Mouse (Mus musculus): ENCODE results near the gene Clmn.

Gene Clmn

DNA sequence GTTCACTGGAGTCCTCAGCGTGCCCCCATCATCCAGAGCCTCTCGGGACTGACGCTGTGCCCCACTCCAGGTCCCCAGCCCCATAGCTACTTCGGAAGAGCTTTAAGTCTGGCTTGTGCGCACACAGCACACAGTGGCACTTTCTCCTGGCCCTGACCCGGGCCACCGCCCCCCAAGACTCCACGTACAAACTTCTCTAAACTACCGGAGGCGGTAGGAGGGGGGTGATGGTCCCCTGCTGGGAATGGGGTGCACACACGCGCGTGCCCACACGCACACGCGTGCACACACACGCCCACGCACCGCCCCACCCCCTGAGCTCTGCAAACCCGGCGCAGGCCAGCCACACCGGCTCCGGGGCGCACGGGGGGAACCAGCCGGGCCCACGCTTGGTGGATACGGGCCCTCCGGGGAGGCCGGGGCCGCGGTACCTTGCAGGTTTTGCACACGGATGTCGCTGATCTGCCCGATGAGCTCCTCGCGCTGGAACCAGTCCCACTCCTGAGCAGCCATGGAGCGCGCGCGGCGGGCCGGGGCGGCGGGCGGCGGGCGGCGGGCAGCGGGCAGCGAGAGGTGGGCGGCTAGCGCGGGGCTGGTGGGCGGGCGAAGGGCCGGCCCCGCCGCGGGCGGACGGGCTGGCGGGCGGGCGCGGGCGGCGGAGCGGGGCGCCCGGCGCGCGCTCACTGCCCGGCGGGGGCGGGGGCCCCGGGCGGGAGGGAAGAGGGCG lies at the start of gene Clmn:
Gene Clmn (minus strand): TSS at position 638 of the 727 bp plus-strand sequence.
- in situ Hi-C loops (cut with MboI, MseI): no loop called here

DNA sequence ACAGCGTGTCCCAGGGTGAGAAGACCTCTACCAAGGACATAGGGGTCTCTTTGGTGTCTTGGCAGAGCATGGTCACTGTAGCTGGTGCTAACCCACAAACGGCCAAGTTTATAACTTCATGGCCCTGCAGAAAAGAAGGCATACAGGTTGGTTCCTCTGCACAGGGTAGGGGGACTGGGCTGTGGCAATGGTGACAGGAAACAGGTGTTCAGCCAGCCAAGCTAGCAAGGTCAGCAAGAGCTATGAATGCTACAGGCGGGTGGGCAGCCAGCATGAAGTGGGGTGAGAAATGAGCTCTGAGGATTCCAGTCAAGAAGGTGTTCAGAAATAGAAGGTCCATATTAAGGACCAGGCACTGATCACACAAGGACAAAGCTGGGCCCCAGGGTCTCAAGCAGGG lies 48.1 kb upstream of the Clmn start:
- in situ Hi-C loops (cut with MboI, MseI): no loop called here

- in situ Hi-C loops (cut with MboI, MseI): no loop called here
Measured at GRCm38 (mm10) chr12:104912281-104912933, 47.5 kb upstream of the Clmn start.

GRCm38 (mm10) chr12:104909750-104910149 lies 44.9 kb upstream of the Clmn start:
- in situ Hi-C loops (cut with MboI, MseI): no loop called here

DNA sequence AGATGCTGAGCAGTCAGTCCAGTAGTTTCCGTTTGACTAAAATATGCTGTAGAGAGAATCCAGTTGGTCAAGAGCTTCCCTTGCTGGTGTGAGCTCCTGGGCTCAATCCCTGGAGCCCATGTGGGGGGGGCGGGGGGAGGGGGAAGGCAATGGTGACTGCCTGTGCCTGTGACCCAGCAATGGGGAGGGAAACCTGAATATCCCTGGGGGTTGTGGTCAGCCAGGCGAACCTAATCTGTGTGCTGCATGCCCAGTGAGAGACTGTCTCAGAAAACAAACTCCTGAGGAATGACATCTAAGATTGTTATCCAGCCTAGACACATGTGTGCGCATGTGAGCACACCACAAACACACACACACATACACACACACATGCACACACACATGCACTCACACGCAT lies 44.1 kb upstream of the Clmn start:
- in situ Hi-C loops (cut with MboI, MseI): no loop called here

DNA sequence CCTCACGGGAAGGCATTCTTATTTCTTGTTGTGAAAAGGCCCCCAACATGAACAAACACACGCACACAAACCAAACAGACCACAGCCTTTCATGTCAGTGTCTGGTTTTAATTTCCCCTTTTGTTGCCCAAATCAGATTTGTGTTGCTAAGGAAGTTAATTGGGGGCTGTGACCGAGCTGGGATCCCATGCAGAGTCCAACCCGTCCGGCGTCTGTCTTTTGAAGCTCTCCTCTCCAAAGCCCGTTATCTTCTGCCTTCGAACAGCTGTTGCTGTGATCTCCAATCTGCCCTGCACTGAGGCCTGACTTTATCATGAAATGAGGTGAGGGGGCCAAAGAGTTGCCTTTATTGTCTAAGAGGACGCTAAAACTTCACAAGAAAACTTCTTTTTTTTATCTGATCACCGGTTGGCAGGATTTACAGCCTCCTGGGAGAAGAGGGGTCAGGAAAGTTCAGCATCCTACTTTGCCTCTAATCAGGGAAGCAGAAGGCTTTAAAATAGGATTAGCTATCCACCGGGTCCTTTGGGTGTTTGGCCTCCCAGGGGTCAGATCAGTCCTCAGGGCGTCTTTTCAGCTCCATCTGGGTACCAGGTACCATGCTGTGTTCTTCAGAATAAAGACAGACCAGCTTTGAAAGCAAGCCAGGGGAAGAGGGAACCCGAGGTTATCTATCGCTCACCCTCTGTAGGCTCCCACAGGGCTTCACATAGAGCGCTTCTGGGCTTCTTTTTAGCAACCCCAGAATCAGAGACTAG lies 43.3 kb upstream of the Clmn start:
- in situ Hi-C loops (cut with MboI, MseI): no loop called here

GRCm38 (mm10) chr12:104907133-104907532 lies 42.3 kb upstream of the Clmn start:
- in situ Hi-C loops (cut with MboI, MseI): no loop called here

- in situ Hi-C loops (cut with MboI, MseI): no loop called here
Measured at GRCm38 (mm10) chr12:104904138-104904537, 39.3 kb upstream of the Clmn start.

GRCm38 (mm10) chr12:104902392-104903053 lies 37.6 kb upstream of the Clmn start:
- in situ Hi-C loops (cut with MboI, MseI): no loop called here

- in situ Hi-C loops (cut with MboI, MseI): no loop called here
Measured at GRCm38 (mm10) chr12:104901320-104901719, 36.4 kb upstream of the Clmn start.

DNA sequence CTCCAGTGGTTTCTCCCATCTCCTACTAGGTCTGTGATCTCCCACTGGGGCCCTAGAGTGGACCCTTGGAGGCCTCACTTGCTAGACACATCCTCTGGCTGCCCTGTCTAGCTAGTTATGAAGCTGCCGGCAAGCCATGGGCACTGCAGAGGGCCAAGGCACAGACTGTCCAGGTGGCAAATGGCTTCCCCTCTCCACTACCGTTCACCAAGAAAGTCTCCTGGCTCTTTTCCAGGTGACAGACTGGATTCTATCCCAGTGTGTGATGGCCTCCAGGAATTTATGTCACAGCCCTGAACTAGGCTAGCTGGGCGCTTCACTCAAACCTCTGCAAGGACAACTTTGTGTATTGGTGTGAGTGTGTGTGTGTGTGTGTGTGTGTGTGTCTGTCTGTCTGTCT lies 35.0 kb upstream of the Clmn start:
- in situ Hi-C loops (cut with MboI, MseI): loop anchor here (10.0 kb wide), 1 partner anchor 1835 kb away; no protein-coding TSS in a partner anchor

- in situ Hi-C loops (cut with MboI, MseI): loop anchor here (10.0 kb wide), 1 partner anchor 1834 kb away; no protein-coding TSS in a partner anchor
Measured at GRCm38 (mm10) chr12:104899161-104899560, 34.3 kb upstream of the Clmn start.

GRCm38 (mm10) chr12:104898718-104899117 lies 33.8 kb upstream of the Clmn start:
- in situ Hi-C loops (cut with MboI, MseI): loop anchor here (10.0 kb wide), 1 partner anchor 1834 kb away; no protein-coding TSS in a partner anchor

DNA sequence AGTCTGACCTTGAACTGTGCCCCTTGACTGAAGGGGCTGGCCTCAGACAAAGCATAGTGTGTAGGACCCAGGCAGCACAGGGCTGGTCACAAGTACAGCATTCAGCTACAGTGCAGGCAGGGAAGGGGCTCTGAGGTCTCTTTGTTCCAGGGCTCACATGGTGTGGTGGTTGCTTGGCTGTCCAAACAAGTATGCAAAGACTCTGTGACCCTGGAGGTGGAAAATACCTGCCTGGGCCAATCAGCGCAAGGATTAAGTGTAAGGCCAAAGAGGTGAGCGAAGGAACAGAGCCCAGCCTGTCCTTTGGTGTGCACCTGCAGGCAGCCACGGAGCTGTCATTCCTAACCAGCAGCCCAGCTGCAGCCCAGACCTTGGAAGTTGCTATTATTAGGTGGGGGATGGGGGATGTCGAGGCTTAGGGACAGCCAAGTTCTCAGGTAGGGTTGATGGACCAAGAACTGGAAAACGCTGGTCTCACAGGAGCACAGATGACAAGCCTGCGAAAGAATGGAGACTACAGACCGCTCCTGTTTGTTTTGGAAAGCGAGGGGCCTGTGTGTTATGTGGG lies 32.3 kb upstream of the Clmn start:
- in situ Hi-C loops (cut with MboI, MseI): loop anchor here (10.0 kb wide), 1 partner anchor 1832 kb away; no protein-coding TSS in a partner anchor

- in situ Hi-C loops (cut with MboI, MseI): loop anchor here (10.0 kb wide), 1 partner anchor 1832 kb away; no protein-coding TSS in a partner anchor
Measured at GRCm38 (mm10) chr12:104896640-104897039, 31.8 kb upstream of the Clmn start.

DNA sequence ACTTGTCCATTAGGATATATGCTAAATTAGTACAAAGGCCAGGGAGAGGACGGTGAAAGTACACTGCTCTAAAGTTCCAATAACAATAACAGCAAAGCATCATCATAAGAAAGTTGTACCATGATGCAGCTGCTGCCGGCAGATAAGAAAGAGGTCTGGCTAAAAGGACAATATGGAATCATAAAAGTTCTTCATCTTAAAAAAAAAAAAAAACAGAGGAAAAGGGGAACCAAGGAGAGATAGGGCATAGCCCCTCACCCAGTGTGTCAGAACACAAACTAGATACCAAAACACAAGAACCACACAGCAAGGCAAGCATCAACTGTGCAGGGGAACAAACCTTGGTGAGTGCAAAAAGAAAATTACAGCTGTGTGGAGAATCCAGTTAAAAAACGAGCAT lies 27.4 kb upstream of the Clmn start:
- in situ Hi-C loops (cut with MboI, MseI): loop anchor here (10.0 kb wide), 1 partner anchor 1827 kb away; no protein-coding TSS in a partner anchor

GRCm38 (mm10) chr12:104890066-104890465 lies 25.2 kb upstream of the Clmn start:
- in situ Hi-C loops (cut with MboI, MseI): loop anchor here (10.0 kb wide), 1 partner anchor 1825 kb away; no protein-coding TSS in a partner anchor

DNA sequence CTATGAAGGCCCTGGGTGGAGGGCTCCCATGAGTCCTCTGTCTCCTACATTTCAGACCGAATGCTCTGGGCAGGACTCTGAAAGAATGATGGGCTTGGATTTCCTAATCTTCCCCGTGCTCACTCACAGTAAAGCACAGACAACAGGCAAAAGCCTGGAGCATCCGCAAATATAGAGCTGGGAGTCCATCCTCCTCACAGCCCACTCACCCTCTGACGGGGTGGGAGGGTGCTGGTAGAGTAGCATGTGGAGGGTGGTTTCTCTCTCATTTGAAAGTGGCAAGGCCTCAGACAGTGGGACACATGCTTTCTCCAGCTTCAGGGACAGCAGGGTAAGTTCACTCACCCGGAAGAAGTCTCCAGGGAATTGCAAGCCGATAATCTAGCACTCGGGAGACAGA lies 21.2 kb upstream of the Clmn start:
- in situ Hi-C loops (cut with MboI, MseI): no loop called here

DNA sequence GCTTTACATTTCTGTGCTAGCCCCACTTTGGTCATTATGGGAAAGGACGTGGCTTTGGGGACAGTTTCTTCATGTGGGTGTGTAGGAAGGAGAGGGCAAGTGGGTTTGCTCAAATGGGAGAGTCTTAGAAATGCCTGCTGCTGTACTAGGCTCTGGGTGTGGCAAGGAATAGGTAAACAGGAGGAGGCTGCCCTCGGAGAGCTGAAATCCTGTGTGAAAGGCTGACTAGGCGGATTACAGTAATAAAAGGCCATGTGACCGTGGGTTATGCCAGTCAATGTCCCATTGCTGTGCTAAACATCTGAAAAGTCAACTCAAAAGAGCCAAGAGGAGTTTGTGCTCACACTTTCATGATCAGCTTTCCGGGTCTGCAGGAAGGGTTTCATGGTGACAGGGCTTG lies 17.7 kb upstream of the Clmn start:
- in situ Hi-C loops (cut with MboI, MseI): no loop called here

GRCm38 (mm10) chr12:104882061-104882460 lies 17.2 kb upstream of the Clmn start:
- in situ Hi-C loops (cut with MboI, MseI): no loop called here

DNA sequence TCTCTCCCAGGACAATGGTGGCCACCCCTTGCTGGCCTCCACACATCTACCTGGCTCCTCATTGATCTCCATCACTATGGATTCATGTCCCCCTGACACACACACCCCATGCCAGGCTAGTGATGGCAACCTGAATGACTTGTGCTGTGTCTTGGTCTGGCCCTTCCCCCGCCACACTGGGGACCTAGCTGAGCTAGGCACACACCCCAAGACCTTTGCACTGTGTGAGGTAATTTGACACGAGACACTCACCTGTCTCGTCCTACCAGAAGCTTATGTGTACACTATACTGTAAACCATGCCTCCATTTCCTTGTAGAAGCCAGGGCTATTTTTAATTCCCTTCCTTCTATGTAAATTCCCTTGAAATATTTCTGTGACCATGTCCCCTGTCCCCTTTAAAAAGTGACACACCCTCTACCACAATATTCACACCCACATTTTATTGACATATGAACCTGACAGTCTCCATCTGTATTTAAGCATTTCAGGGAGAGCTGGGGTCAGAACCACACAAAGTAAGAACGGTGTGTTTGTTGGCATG lies 16.7 kb upstream of the Clmn start:
- in situ Hi-C loops (cut with MboI, MseI): no loop called here
